Mouse (Mus musculus): Measurements from ENCODE around the gene Timm44. TPM values are rescaled to one million over a fixed set of nuclear protein-coding genes. Genes with fewer than 3 reads are reported as not detected.

Timm44 gene
- total RNA-seq, 1 experiment: 72.5 TPM

- in situ Hi-C loops (cut with MboI; ENCODE audit: low sequenced_read_pairs in 2 of 2, unreplicated experiment in 2 of 2): no loop called here
- H3K9ac ChIP-seq (ENCODE audit: insufficient read depth, low read depth, low read length, poor library complexity, severe bottlenecking): peak overlapping the region; percentile 80
- DNase-seq (ENCODE audit: low read depth, low spot score): no peak
- peak overlapping the region; percentile 84 to 92 for H3K4me3 ChIP-seq (ENCODE audit: insufficient read depth in 1 of 2, low read depth in 1 of 2, low read length in 2 of 2, poor library complexity in 1 of 2, severe bottlenecking in 1 of 2)
- peaks cover 0 to 5% of the 10 kb centered on the region in 2 experiments; a peak in 2 of 4 replicates for H3K4me1 ChIP-seq (ENCODE audit: control insufficient read depth in 2 of 2, insufficient read depth in 2 of 2, low read length in 2 of 2, poor library complexity in 1 of 2)
- peaks cover 10% of the 10 kb centered on the region for H3K36me3 ChIP-seq (ENCODE audit: control insufficient read depth, insufficient read depth, low read length, poor library complexity, severe bottlenecking)
- no peaks in the 10 kb centered on the region for H3K9me3 ChIP-seq (ENCODE audit: control insufficient read depth, insufficient read depth, low read depth, low read length)
- no peak for TF ChIP-seq HCFC1 (IDR thresholded peaks at IDR 0.05; ENCODE audit: borderline replicate concordance, insufficient read depth, low read length)
- TF ChIP-seq ZC3H11A (IDR thresholded peaks at IDR 0.05; ENCODE audit: borderline replicate concordance, low read depth, low read length): no peak
- TF ChIP-seq CHD2 (IDR thresholded peaks at IDR 0.05; ENCODE audit: low read depth, low read length): no peak
- no peak for TF ChIP-seq MAFK (IDR thresholded peaks at IDR 0.05; ENCODE audit: insufficient read depth, low read depth, low read length)
- no peak for TF ChIP-seq ZNF384 (IDR thresholded peaks at IDR 0.05; ENCODE audit: low read depth, low read length)
- H3K27ac ChIP-seq (ENCODE audit: insufficient read depth, low read depth, low read length, poor library complexity, severe bottlenecking): no peak overlapping the region
Measured at GRCm38 (mm10) chr8:4276111-4276465, 375 bp upstream of the Timm44 start.

GRCm38 (mm10) chr8:4269609-4270008 is 6.1 kb downstream of the Timm44 start:
- no peak overlapping the region for H3K9ac ChIP-seq (ENCODE audit: insufficient read depth, low read depth, low read length, poor library complexity, severe bottlenecking)
- no peak for DNase-seq (ENCODE audit: low read depth, low spot score)
- TF ChIP-seq ZNF384 (IDR thresholded peaks at IDR 0.05; ENCODE audit: low read depth, low read length): no peak
- no peak for TF ChIP-seq HCFC1 (IDR thresholded peaks at IDR 0.05; ENCODE audit: borderline replicate concordance, insufficient read depth, low read length)
- no peak for TF ChIP-seq MAFK (IDR thresholded peaks at IDR 0.05; ENCODE audit: insufficient read depth, low read depth, low read length)
- TF ChIP-seq ZC3H11A (IDR thresholded peaks at IDR 0.05; ENCODE audit: borderline replicate concordance, low read depth, low read length): no peak
- no peak for TF ChIP-seq CHD2 (IDR thresholded peaks at IDR 0.05; ENCODE audit: low read depth, low read length)
- peaks cover 51% of the 10 kb centered on the region for H3K36me3 ChIP-seq (ENCODE audit: control insufficient read depth, insufficient read depth, low read length, poor library complexity, severe bottlenecking)
- in situ Hi-C loops (cut with MboI; ENCODE audit: low sequenced_read_pairs in 2 of 2, unreplicated experiment in 2 of 2): no loop called here
- no peaks in the 10 kb centered on the region for H3K9me3 ChIP-seq (ENCODE audit: control insufficient read depth, insufficient read depth, low read depth, low read length)
- H3K4me3 ChIP-seq (ENCODE audit: insufficient read depth in 1 of 2, low read depth in 1 of 2, low read length in 2 of 2, poor library complexity in 1 of 2, severe bottlenecking in 1 of 2): no peak overlapping the region
- peaks cover 0 to 3% of the 10 kb centered on the region in 2 experiments; a peak in 1 of 4 replicates for H3K4me1 ChIP-seq (ENCODE audit: control insufficient read depth in 2 of 2, insufficient read depth in 2 of 2, low read length in 2 of 2, poor library complexity in 1 of 2)
- H3K27ac ChIP-seq (ENCODE audit: insufficient read depth, low read depth, low read length, poor library complexity, severe bottlenecking): no peak overlapping the region

DNA sequence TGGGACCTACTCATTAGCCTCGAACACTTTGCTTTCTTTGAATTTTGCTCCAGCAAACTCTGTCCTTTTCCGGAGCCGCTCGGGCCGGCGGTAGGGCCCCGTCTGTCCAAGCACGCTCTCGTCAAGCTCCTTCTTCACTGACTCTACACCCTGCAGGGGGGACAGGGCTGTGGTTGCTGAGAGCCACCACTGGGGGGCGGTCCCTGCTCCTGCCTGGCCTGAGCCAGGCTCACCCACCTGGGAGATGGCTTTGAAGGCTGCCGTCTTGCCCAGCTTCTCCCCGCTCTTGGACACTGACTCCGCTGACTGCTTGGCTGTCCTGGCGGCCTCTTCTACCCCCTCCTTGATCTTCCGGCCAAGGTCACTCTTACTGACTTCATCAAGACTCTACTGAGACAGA is 8.1 kb downstream of the Timm44 start:
- H3K36me3 ChIP-seq (ENCODE audit: control insufficient read depth, insufficient read depth, low read length, poor library complexity, severe bottlenecking): peaks cover 53% of the 10 kb centered on the region
- no peaks in the 10 kb centered on the region for H3K9me3 ChIP-seq (ENCODE audit: control insufficient read depth, insufficient read depth, low read depth, low read length)
- no peak for DNase-seq (ENCODE audit: low read depth, low spot score)
- TF ChIP-seq ZC3H11A (IDR thresholded peaks at IDR 0.05; ENCODE audit: borderline replicate concordance, low read depth, low read length) (peak; percentile 22; the same call in 1 of the 2 replicates), MAFK (IDR thresholded peaks at IDR 0.05; ENCODE audit: insufficient read depth, low read depth, low read length) (no peak)
- H3K9ac ChIP-seq (ENCODE audit: insufficient read depth, low read depth, low read length, poor library complexity, severe bottlenecking): no peak overlapping the region
- in situ Hi-C loops (cut with MboI; ENCODE audit: low sequenced_read_pairs in 2 of 2, unreplicated experiment in 2 of 2): no loop called here
- no peaks in the 10 kb centered on the region for H3K4me1 ChIP-seq (ENCODE audit: control insufficient read depth in 2 of 2, insufficient read depth in 2 of 2, low read length in 2 of 2, poor library complexity in 1 of 2)
- H3K4me3 ChIP-seq (ENCODE audit: insufficient read depth in 1 of 2, low read depth in 1 of 2, low read length in 2 of 2, poor library complexity in 1 of 2, severe bottlenecking in 1 of 2): no peak overlapping the region
- no peak overlapping the region for H3K27ac ChIP-seq (ENCODE audit: insufficient read depth, low read depth, low read length, poor library complexity, severe bottlenecking)

- H3K36me3 ChIP-seq (ENCODE audit: control insufficient read depth, insufficient read depth, low read length, poor library complexity, severe bottlenecking): peaks cover 63% of the 10 kb centered on the region
- no peak for TF ChIP-seq ZC3H11A (IDR thresholded peaks at IDR 0.05; ENCODE audit: borderline replicate concordance, low read depth, low read length)
- no peak for TF ChIP-seq CHD2 (IDR thresholded peaks at IDR 0.05; ENCODE audit: low read depth, low read length)
- in situ Hi-C loops (cut with MboI; ENCODE audit: low sequenced_read_pairs in 2 of 2, unreplicated experiment in 2 of 2): no loop called here
- no peaks in the 10 kb centered on the region for H3K4me1 ChIP-seq (ENCODE audit: control insufficient read depth in 2 of 2, insufficient read depth in 2 of 2, low read length in 2 of 2, poor library complexity in 1 of 2)
- no peaks in the 10 kb centered on the region for H3K9me3 ChIP-seq (ENCODE audit: control insufficient read depth, insufficient read depth, low read depth, low read length)
- no peak for DNase-seq (ENCODE audit: low read depth, low spot score)
- no peak overlapping the region for H3K4me3 ChIP-seq (ENCODE audit: insufficient read depth in 1 of 2, low read depth in 1 of 2, low read length in 2 of 2, poor library complexity in 1 of 2, severe bottlenecking in 1 of 2)
- no peak overlapping the region for H3K9ac ChIP-seq (ENCODE audit: insufficient read depth, low read depth, low read length, poor library complexity, severe bottlenecking)
- no peak overlapping the region for H3K27ac ChIP-seq (ENCODE audit: insufficient read depth, low read depth, low read length, poor library complexity, severe bottlenecking)
Measured at GRCm38 (mm10) chr8:4265160-4265914, 10.4 kb downstream of the Timm44 start.
